Mouse (Mus musculus) kidney, postnatal 14 days (tissue): ENCODE results near the gene Krt76.

Experiments
- DNase-seq: peaks from one replicate; pipeline ENCODE4 v3.0.0; 2022; ENCODE audit warnings: mixed read lengths

Krt76 gene

GRCm38 (mm10) chr15:101859735-101860170 lies 33.0 kb downstream of the Krt76 start:
- DNase-seq = peak; percentile 54

- peak; percentile 4 for DNase-seq
These were observed 33.9 kb downstream of the Krt76 start for GRCm38 (mm10) chr15:101858673-101859425.

- DNase-seq = no peak
These were observed 36.0 kb downstream of the Krt76 start for GRCm38 (mm10) chr15:101856696-101857095.

GRCm38 (mm10) chr15:101855732-101856131 lies 37.0 kb downstream of the Krt76 start:
- no peak for DNase-seq

- no peak for DNase-seq
These were observed 38.4 kb downstream of the Krt76 start for GRCm38 (mm10) chr15:101854294-101854693.

- no peak for DNase-seq
These were observed 40.1 kb downstream of the Krt76 start for GRCm38 (mm10) chr15:101852571-101852970.

- DNase-seq = no peak
These were observed 42.0 kb downstream of the Krt76 start, which contains the start of gene Krt1 for GRCm38 (mm10) chr15:101850694-101851093. TSS of gene Krt1 (minus strand) at chr15:101850794.

- DNase-seq = peak; percentile 46
These were observed 46.7 kb downstream of the Krt76 start for GRCm38 (mm10) chr15:101845971-101846403.

GRCm38 (mm10) chr15:101843192-101843591 lies 49.5 kb downstream of the Krt76 start:
- no peak for DNase-seq

- DNase-seq = no peak
These were observed 57.9 kb downstream of the Krt76 start for GRCm38 (mm10) chr15:101834784-101835328.
